Mouse (Mus musculus) subcutaneous adipose tissue, adult 2 months (tissue): ENCODE results near the gene Gabrg1. TPM values are rescaled to one million over a fixed set of nuclear protein-coding genes. Genes with fewer than 3 reads are reported as not detected.

Experiments
- polyA plus RNA-seq: library from polyadenylated mRNA; depleted of rRNA; stranded (reverse); fragments of >200 nt; gene quantifications from 2 replicates; pipeline ENCODE4 v1.2.3, GENCODE M21; 2012; ENCODE audit warnings: low replicate concordance; rRNA removed

Gabrg1 gene
- not detected in 2 replicates for polyA plus RNA-seq

GRCm38 (mm10) chr5:70842192-70843095 is at the start of gene Gabrg1:
Gene Gabrg1, minus strand, starts transcription at chr5:70842617.

